Mouse (Mus musculus) forebrain, embryonic 10.5 days (tissue): Measurements from ENCODE around the gene Cyp26b1. TPM values are rescaled to one million over a fixed set of nuclear protein-coding genes. Genes with fewer than 3 reads are reported as not detected.

Experiments used
- DNase-seq: peaks from one replicate; pipeline ENCODE4 v3.0.0-alpha.2; 2017; ENCODE audit warnings: low spot score; ENCODE audit errors: extremely low spot score
- H3K27ac ChIP-seq: fragments of 300-500 bp; sonication (generic); 2 replicates; pipeline ENCODE4 v1.5.1; 2016; ENCODE audit warnings: mild to moderate bottlenecking
- H3K27me3 ChIP-seq: fragments of 300-500 bp; sonication (generic); 2 replicates; pipeline ENCODE4 v1.6.1; 2016; ENCODE audit warnings: mild to moderate bottlenecking; ENCODE audit not compliant: poor library complexity, severe bottlenecking
- H3K36me3 ChIP-seq: fragments of 300-500 bp; sonication (generic); replicated peaks from 2 replicates; pipeline ENCODE4 v1.6.1; 2016; ENCODE audit warnings: mild to moderate bottlenecking, moderate library complexity
- H3K4me1 ChIP-seq: fragments of 300-500 bp; sonication (generic); 2 replicates; pipeline ENCODE4 v1.6.1; 2016
- H3K4me3 ChIP-seq: fragments of 300-500 bp; sonication (generic); 2 replicates; pipeline ENCODE4 v1.5.1; 2016; ENCODE audit warnings: mild to moderate bottlenecking, moderate library complexity
- H3K9me3 ChIP-seq: fragments of 300-500 bp; sonication (generic); 2 replicates; pipeline ENCODE4 v1.6.1; 2016; ENCODE audit warnings: mild to moderate bottlenecking, moderate library complexity
- WGBS: fragments of 180-500 bp; shearing (Covaris S2); methylation state at CpG from one replicate; pipeline ENCODE4 v1.1.7; 2016; 5-methylcytosine and 5-hydroxymethylcytosine counted together
- polyA plus RNA-seq: library from polyadenylated mRNA; unstranded; fragments of >200 nt; fragmentation: Nextera tagmentation; extraction: Ambion mirVana; gene quantifications from 2 replicates; pipeline ENCODE4 v1.2.1, GENCODE M21; 2016

The Cyp26b1 gene
- polyA plus RNA-seq, result 0.90 and 1.2 TPM in 2 replicates

DNA sequence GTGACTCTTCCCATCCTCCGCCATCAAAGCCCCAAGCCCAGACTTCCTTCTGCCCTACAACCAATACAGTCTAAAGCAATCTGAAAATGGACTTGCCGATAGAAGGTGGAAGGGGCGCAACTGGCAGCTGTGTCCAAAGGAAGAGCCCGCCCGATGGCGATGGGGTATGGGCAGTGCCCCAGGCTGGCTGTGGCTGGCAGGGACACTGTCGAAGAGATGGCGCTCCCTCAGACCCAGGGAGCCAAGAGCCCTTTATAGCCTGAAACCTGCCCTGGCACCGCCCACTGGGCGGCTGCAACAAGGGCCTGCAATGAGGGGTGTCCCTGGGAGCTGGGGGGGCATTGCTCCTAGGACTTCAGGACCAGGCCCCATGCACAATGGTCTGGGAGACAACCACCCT, at the start of gene Cyp26b1:
Gene Cyp26b1 (minus strand): TSS at position 216 of the 400 bp plus-strand sequence.
- 85% methylated on average over 10 of the region's 10 CpGs for WGBS
- H3K27ac ChIP-seq, result peak within 1 kb of the TSS; percentile 70
- peaks cover 44% of the 10 kb centered on the region for H3K4me1 ChIP-seq
- H3K9me3 ChIP-seq, result no peaks in the 10 kb centered on the region
- DNase-seq, result peak; percentile 14
- no peaks in the 10 kb centered on the region for H3K36me3 ChIP-seq
- peaks cover 69% of the 10 kb centered on the region for H3K27me3 ChIP-seq
- H3K4me3 ChIP-seq, result no peak within 1 kb of the TSS

DNA sequence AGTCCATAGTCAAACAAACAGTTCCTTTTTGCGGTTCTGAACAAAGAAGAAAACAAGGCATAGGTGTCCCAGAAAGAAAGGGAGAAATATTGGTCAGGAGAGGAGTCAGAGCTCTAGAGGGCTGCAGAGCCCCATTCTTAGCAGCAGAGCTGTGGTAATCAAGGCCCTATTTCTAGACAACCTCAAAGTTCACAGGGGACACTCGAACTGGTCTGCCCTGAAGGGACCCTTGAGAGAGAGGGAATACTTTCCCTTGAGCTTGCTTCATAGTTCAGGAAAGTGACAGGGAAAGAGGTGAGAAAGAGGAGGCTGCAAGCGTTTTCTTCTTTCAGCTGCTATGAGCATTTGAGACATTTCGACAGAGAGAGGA, 47.3 kb upstream of the Cyp26b1 start:
- Histone ChIP-seq H3K4me3 (no peak overlapping the region), H3K27ac (no peak overlapping the region), H3K36me3 (no peaks in the 10 kb centered on the region), H3K4me1 (peaks cover 11% of the 10 kb centered on the region), H3K9me3 (no peaks in the 10 kb centered on the region), H3K27me3 (no peaks in the 10 kb centered on the region)
- WGBS, result 84% methylated on average over 4 of the region's 4 CpGs
- no peak for DNase-seq

DNA sequence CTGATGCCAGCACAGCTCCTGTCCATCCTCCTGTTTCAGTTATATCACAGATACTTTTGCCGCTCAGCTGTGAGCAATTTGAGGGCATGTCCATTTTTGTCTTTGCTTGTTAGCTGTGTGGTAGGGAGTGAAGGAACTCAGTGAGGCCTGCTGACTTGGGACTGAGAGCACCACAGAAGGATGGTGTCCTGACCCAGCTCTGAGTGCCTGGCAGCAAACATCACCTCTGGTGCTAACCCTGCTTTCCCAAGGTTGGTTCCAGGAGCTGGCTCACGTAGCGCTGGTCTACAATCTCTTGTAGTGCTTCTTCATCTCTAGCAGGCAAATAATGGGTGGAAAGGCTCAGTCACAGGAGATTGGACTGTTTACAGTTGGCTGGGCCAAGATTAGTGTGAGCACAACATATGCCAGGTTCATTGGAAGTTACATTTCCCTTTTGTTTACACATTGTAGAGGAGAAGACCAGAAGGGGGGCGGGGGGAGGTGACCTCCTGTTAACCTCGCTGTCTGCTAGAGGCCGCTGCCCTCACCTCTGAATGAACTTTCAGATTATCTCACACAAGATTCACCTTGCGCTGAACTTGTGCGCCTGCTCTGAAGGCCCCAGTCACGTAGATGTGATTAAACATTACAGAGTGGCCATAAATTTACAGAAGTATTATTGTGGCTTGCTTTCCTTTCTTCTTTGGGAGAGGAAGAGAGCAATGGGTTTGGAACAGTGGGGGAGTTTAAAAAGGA, 46.8 kb upstream of the Cyp26b1 start:
- Histone ChIP-seq H3K4me3 (no peak overlapping the region), H3K9me3 (no peaks in the 10 kb centered on the region), H3K36me3 (no peaks in the 10 kb centered on the region), H3K27me3 (no peaks in the 10 kb centered on the region), H3K27ac (peak overlapping the region; percentile 15; the same call in 1 of the 2 replicates), H3K4me1 (peaks cover 11% of the 10 kb centered on the region)
- WGBS, result 75% methylated on average over 9 of the region's 9 CpGs
- DNase-seq, result no peak

DNA sequence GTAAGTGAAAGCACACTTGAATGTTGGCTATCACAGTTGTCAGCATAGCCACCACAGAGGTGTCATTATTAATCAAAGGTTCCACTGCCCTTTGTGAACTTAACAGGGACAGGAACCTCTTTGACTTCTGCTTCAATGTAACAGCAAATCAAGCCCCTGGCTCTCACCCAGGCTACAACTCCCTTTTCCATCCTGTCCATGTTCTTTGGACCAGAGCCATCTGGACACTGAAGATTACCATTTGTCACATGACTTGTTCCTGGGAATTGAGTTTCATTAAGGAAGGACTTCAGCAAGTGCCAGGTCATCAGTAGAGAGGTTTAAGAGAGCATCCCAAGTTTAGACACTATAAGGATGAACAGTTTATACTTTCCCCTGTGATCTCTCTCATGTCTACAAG, 44.5 kb upstream of the Cyp26b1 start:
- Histone ChIP-seq H3K9me3 (no peaks in the 10 kb centered on the region), H3K27ac (no peak overlapping the region), H3K27me3 (no peaks in the 10 kb centered on the region), H3K36me3 (no peaks in the 10 kb centered on the region), H3K4me1 (peaks cover 11% of the 10 kb centered on the region), H3K4me3 (no peak overlapping the region)
- no peak for DNase-seq

DNA sequence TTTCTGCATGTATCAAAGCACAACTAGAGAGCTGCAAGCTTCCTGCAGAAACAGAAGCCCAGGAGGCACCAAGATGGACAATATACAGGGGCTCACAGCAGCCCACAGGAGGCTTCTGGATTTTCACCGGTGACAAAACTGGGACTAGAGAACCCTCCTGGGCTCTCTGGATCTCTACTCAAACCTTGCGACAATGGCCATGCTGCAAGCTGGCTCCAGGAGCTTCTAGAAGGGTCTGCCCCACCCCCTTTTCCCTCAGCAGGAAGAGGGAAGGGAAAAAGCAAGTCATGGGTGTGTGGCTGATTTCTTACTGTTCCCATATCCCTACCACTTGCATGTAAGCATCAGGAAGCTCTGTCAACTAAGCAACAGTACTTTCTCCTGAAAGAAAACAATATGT, 37.9 kb upstream of the Cyp26b1 start:
- Histone ChIP-seq H3K27ac (no peak overlapping the region), H3K36me3 (no peaks in the 10 kb centered on the region), H3K9me3 (no peaks in the 10 kb centered on the region), H3K4me1 (0 out of 2 replicates have a peak, but pooled peaks cover 4% of the 10 kb centered on the region), H3K4me3 (no peak overlapping the region), H3K27me3 (no peaks in the 10 kb centered on the region)
- DNase-seq, result no peak
- 94% methylated on average over 2 of the region's 2 CpGs for WGBS

DNA sequence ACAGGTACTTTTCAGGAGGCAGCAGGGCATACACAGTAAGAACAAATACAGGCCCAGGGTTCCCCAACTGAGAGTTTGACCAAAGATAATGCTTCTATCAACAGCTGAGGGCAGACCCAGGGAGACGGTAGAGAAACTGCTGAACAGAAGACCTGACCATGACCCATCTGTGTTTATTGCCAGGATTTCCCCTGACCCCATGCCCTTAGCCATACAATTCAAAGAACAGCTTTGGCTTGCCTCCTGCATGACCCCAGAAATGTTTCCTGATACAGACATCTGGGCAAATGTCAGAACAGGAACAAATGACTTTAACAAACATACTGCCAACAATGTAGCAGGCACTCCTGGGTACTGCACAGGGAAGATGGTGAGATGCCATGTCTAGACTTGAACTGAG, 36.6 kb upstream of the Cyp26b1 start:
- Histone ChIP-seq H3K4me3 (no peak overlapping the region), H3K36me3 (no peaks in the 10 kb centered on the region), H3K27ac (no peak overlapping the region), H3K9me3 (no peaks in the 10 kb centered on the region), H3K27me3 (no peaks in the 10 kb centered on the region), H3K4me1 (0 out of 2 replicates have a peak, but pooled peaks cover 4% of the 10 kb centered on the region)
- DNase-seq, result no peak
- 42% methylated on average over 1 of the region's 1 CpGs for WGBS

DNA sequence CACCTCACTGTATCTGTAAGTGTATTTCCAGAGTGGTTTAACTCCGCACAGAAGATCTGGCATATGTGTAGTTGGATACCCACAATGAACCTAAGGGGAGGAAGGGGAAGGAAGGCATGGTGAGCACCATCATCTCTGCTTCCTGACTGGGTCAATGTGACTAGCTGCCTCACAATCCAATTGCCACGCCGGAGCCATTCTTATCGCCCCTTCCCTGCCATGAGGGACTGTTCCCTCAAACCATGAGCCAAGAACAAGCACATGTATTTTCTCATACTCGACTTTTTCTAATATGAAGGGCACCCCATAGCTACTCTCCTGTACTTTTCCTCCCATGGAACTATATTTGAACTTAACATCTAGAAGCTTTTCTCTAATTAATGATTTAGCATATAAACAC, 35.1 kb upstream of the Cyp26b1 start:
- no peaks in the 10 kb centered on the region for H3K36me3 ChIP-seq
- DNase-seq, result no peak
- H3K9me3 ChIP-seq, result no peaks in the 10 kb centered on the region
- H3K4me1 ChIP-seq, result 0 out of 2 replicates have a peak, but pooled peaks cover 4% of the 10 kb centered on the region
- no peak overlapping the region for H3K4me3 ChIP-seq
- no peaks in the 10 kb centered on the region for H3K27me3 ChIP-seq
- WGBS, result 91% methylated on average over 5 of the region's 5 CpGs
- no peak overlapping the region for H3K27ac ChIP-seq

DNA sequence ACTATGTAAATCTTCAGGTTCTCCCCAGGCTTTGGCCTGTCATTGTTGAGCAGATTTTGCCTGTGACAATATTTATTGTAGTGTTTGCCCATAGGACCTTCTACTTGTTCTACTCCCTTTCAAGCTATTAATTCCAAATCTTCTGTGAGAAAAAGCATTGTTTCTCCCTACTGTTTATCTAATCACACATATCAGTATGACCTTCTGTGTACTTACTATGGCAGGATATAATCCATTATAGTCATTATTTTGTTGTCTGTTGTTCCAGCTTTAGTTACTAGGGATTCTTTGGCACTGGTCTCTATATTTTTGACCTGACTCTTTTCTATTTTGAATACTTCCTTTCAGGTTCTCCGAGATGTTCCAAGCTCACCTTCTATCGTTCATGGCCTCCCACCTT, 32.7 kb upstream of the Cyp26b1 start:
- no peak for DNase-seq
- Histone ChIP-seq H3K4me3 (no peak overlapping the region), H3K27ac (no peak overlapping the region), H3K9me3 (no peaks in the 10 kb centered on the region), H3K36me3 (no peaks in the 10 kb centered on the region), H3K4me1 (0 out of 2 replicates have a peak, but pooled peaks cover 4% of the 10 kb centered on the region), H3K27me3 (no peaks in the 10 kb centered on the region)
- 91% methylated on average over 2 of the region's 2 CpGs for WGBS

DNA sequence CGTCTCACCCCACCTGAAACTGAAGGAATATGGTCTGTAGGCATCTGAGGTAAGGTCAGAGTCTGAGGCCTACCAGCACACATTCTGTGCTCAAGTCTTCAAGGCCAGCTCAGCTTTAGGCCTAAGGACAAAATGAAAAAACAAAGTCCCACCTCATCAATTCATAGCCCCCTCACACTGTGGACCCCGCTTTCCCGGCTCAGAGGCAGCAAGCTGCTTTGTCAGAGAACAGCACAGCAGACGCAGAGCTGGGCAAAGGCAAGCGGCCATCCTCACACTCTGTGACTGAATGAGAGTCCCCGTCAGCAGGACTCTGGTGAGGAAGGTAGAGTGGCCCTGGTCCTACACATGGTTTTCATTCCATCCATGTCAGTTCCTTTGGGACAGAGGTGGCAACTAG, 25.5 kb upstream of the Cyp26b1 start:
- no peaks in the 10 kb centered on the region for H3K9me3 ChIP-seq
- WGBS, result 91% methylated on average over 6 of the region's 6 CpGs
- H3K4me3 ChIP-seq, result no peak overlapping the region
- 0 out of 2 replicates have a peak, but pooled peaks cover 8% of the 10 kb centered on the region for H3K4me1 ChIP-seq
- H3K27me3 ChIP-seq, result no peaks in the 10 kb centered on the region
- no peak for DNase-seq
- no peak overlapping the region for H3K27ac ChIP-seq
- peaks cover 3% of the 10 kb centered on the region; the same call in 1 of the 2 replicates for H3K36me3 ChIP-seq

DNA sequence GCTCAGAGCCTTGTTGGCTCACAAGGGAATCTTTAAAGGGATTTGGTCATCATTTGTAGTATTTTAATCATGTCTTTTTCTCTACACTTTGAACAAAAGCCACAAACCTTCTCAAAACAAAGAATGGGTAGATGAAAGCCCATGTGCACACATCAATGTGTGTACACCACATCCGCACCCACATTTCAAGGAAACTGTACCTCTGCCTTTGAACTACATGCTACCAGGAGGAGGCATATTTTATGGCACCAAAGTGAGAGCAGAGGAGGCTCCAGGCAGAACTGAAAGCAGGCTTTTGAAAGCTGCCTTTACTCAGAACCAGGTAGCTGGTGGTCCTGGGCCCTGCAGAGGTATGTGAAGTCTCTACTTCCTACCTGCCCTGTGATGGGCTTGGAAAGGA, 23.3 kb upstream of the Cyp26b1 start:
- H3K27me3 ChIP-seq, result no peaks in the 10 kb centered on the region
- H3K27ac ChIP-seq, result no peak overlapping the region
- 100% methylated on average over 1 of the region's 1 CpGs for WGBS
- peaks cover 3% of the 10 kb centered on the region; the same call in 1 of the 2 replicates for H3K36me3 ChIP-seq
- H3K4me1 ChIP-seq, result 0 out of 2 replicates have a peak, but pooled peaks cover 8% of the 10 kb centered on the region
- H3K9me3 ChIP-seq, result no peaks in the 10 kb centered on the region
- H3K4me3 ChIP-seq, result no peak overlapping the region
- no peak for DNase-seq

DNA sequence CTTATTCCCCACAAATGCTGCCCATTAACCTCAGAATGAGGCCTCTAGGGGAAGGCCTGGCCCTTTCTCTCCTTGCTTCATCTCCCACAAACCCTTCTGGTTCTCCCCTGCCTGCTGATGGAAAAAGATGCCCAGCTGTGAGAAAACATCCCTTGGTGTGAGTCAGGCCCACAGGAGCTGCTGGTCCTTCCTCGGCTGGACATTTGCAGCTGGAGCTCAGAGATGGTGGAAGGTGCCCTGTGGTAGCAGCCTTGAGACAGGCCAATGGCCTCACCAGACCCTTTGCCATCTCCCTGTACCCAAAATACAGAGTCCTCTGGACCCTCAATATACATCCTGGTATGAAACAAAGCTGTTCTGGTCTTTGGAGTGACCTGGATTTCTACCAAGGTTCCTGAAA, 22.9 kb upstream of the Cyp26b1 start:
- H3K27me3 ChIP-seq, result no peaks in the 10 kb centered on the region

DNA sequence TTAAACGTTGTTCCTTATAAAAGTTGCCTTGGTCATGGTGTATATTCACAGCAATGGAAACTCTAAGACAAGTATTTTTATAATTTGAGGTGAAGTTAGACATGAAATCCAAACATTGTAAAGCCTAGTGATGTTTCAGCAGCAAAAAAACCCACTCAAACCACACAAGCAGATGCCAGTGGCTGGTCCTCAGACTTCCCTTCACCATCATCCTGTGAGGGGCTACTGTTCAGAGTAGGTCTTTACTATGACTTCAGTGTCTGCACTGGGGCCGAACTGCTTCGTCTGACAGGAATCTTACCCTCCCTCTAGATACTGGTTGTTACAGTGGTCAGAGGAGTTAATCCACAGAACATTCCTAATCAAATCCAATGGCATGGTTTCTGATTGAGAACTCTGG, 19.9 kb upstream of the Cyp26b1 start:
- DNase-seq, result no peak
- 0 out of 2 replicates have a peak, but pooled peaks cover 8% of the 10 kb centered on the region for H3K4me1 ChIP-seq
- H3K4me3 ChIP-seq, result no peak overlapping the region
- WGBS, result 86% methylated on average over 3 of the region's 3 CpGs
- H3K27me3 ChIP-seq, result no peaks in the 10 kb centered on the region
- H3K9me3 ChIP-seq, result no peaks in the 10 kb centered on the region
- no peaks in the 10 kb centered on the region for H3K36me3 ChIP-seq
- no peak overlapping the region for H3K27ac ChIP-seq

More for the DNA sequence above, 22.9 kb upstream of the Cyp26b1 start:
- no peak for DNase-seq
- Histone ChIP-seq H3K4me1 (0 out of 2 replicates have a peak, but pooled peaks cover 8% of the 10 kb centered on the region), H3K4me3 (no peak overlapping the region), H3K9me3 (no peaks in the 10 kb centered on the region), H3K36me3 (peaks cover 3% of the 10 kb centered on the region; the same call in 1 of the 2 replicates), H3K27ac (0 out of 2 replicates have a peak overlapping the region, but pooled peaks have one; percentile 35)
- 86% methylated on average over 1 of the region's 1 CpGs for WGBS

DNA sequence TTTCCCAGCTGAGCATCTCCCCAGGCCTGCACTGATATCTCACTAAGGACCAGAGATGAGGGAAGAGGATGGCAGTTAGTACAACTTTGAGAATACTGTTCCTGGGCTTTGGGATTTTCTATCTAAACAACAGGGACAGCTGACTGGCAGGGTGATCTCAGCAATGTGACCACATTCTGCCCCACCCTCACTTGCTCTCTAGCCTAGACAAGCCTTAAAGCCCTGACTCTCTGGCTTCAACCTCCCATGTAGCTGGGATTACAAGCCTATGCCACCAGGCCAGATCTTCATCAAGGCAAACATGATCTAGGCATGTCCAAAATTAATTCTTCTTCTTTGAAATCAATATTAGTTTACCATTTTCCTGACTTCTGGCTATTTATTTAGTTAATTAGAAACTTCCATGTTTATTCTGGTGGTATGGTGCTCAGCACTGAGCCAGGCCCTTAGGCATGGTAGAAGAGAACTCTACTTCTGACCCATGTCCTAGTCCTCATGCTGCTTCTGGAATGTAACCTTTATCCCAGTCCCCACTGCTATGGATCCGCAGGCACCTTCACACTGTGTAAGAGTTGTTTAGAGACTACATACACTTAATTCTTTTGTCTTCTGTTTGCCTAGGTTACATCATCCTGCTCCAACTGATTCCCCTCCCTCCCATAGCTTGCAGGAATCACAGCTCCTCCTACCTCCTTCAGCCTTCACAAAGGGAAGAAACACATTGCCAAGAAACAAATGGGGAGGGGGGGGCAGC, 7.6 kb upstream of the Cyp26b1 start:
- Histone ChIP-seq H3K4me3 (no peak overlapping the region), H3K36me3 (no peaks in the 10 kb centered on the region), H3K4me1 (peaks cover 5% of the 10 kb centered on the region; the same call in 1 of the 2 replicates), H3K9me3 (no peaks in the 10 kb centered on the region), H3K27ac (no peak overlapping the region), H3K27me3 (no peaks in the 10 kb centered on the region)
- peak; percentile 13 for DNase-seq
- 36% methylated on average over 1 of the region's 1 CpGs for WGBS
